Mouse (Mus musculus) cerebellum, adult 2 months (tissue): ENCODE measurements at regions not wholly inside any gene's neighbourhood (a gene's known extent, or its start where the extent isn't known, plus 50 kb on each side); places are given as distances from the start of the nearest gene placed in this dataset.

ENCODE experiments used
- DNase-seq, 2 experiments: peaks; one replicate each; pipeline ENCODE4 v3.0.0; 2021
- H3K27ac ChIP-seq: fragments of 200-500 bp; 2 replicates; pipeline ENCODE4 v1.5.1; 2012; ENCODE audit warnings: low read length, control low read depth, inconsistent platforms; ENCODE audit not compliant: insufficient read depth
- H3K27me3 ChIP-seq: fragments of 200-500 bp; 2 replicates; pipeline ENCODE4 v1.6.1; 2012; ENCODE audit warnings: inconsistent platforms, mild to moderate bottlenecking, low read length, moderate library complexity; ENCODE audit not compliant: control insufficient read depth, insufficient read depth
- H3K4me1 ChIP-seq: fragments of 200-500 bp; 2 replicates; pipeline ENCODE4 v1.6.1; 2011; ENCODE audit warnings: low read length; ENCODE audit not compliant: control insufficient read depth, insufficient read depth
- H3K4me3 ChIP-seq: fragments of 200-500 bp; replicated peaks from 2 replicates; pipeline ENCODE3; 2011; ENCODE audit warnings: mild to moderate bottlenecking, low read depth, low read length, control low read depth; ENCODE audit not compliant: insufficient read depth
- CTCF ChIP-seq: fragments of 200-500 bp; IDR thresholded peaks from 2 replicates; pipeline ENCODE4 v1.5.1; 2011; ENCODE audit warnings: low read depth, mild to moderate bottlenecking, control low read depth, low read length, moderate library complexity, borderline replicate concordance; ENCODE audit not compliant: insufficient read depth
- POLR2A ChIP-seq: fragments of 200-500 bp; IDR thresholded peaks from 2 replicates; pipeline ENCODE4 v1.6.1; 2011; ENCODE audit warnings: low read length, control low read depth, borderline replicate concordance; ENCODE audit not compliant: insufficient read depth
- WGBS: fragments of 180-500 bp; shearing (Covaris S2); methylation state at CpG from one replicate; pipeline ENCODE4 v1.1.7; 2018; 5-methylcytosine and 5-hydroxymethylcytosine counted together

GRCm38 (mm10) chrX:167035639-167036038 lies 173.5 kb downstream of the Tmsb4x start:
- H3K27me3 ChIP-seq = no peaks in the 10 kb centered on the region
- H3K4me3 ChIP-seq = no peak overlapping the region
- H3K27ac ChIP-seq = no peak overlapping the region
- TF ChIP-seq CTCF (no peak), POLR2A (no peak)
- no peaks in the 10 kb centered on the region for H3K4me1 ChIP-seq
- no peak for DNase-seq

GRCm38 (mm10) chrX:167033091-167033490 lies 176.0 kb downstream of the Tmsb4x start:
- H3K4me3 ChIP-seq = no peak overlapping the region
- WGBS = 84% methylated on average over 2 of the region's 2 CpGs
- no peaks in the 10 kb centered on the region for H3K27me3 ChIP-seq
- H3K4me1 ChIP-seq = no peaks in the 10 kb centered on the region
- no peak for DNase-seq
- no peak overlapping the region for H3K27ac ChIP-seq
- no peak for TF ChIP-seq POLR2A
- no peak for TF ChIP-seq CTCF

GRCm38 (mm10) chrX:167032586-167032985 lies 176.5 kb downstream of the Tmsb4x start:
- Histone ChIP-seq H3K27ac (no peak overlapping the region), H3K27me3 (no peaks in the 10 kb centered on the region), H3K4me3 (no peak overlapping the region), H3K4me1 (no peaks in the 10 kb centered on the region)
- DNase-seq = no peak
- TF ChIP-seq POLR2A (no peak), CTCF (no peak)
- WGBS = 72% methylated on average over 3 of the region's 3 CpGs

GRCm38 (mm10) chrX:167031543-167031942 lies 177.6 kb downstream of the Tmsb4x start:
- no peak for DNase-seq
- Histone ChIP-seq H3K4me1 (no peaks in the 10 kb centered on the region), H3K4me3 (no peak overlapping the region), H3K27me3 (no peaks in the 10 kb centered on the region), H3K27ac (no peak overlapping the region)
- WGBS = 77% methylated on average over 2 of the region's 2 CpGs
- no peak for TF ChIP-seq CTCF
- no peak for TF ChIP-seq POLR2A

GRCm38 (mm10) chrX:167015602-167016001 lies 193.5 kb downstream of the Tmsb4x start:
- TF ChIP-seq POLR2A (no peak), CTCF (no peak)
- H3K27ac ChIP-seq = no peak overlapping the region
- 59% methylated on average over 2 of the region's 2 CpGs for whole genome bisulfite sequencing
- DNase-seq = no peak
- no peaks in the 10 kb centered on the region for H3K27me3 ChIP-seq
- H3K4me3 ChIP-seq = no peak overlapping the region
- H3K4me1 ChIP-seq = no peaks in the 10 kb centered on the region

GRCm38 (mm10) chrX:167014322-167014721 lies 194.8 kb downstream of the Tmsb4x start:
- 25% methylated on average over 2 of the region's 2 CpGs for WGBS
- H3K27ac ChIP-seq = no peak overlapping the region
- no peaks in the 10 kb centered on the region for H3K4me1 ChIP-seq
- no peak for DNase-seq
- H3K27me3 ChIP-seq = no peaks in the 10 kb centered on the region
- TF ChIP-seq CTCF (no peak), POLR2A (no peak)
- no peak overlapping the region for H3K4me3 ChIP-seq

GRCm38 (mm10) chrX:167012891-167013290 lies 196.2 kb downstream of the Tmsb4x start:
- H3K27ac ChIP-seq = no peak overlapping the region
- DNase-seq = no peak
- H3K27me3 ChIP-seq = no peaks in the 10 kb centered on the region
- no peaks in the 10 kb centered on the region for H3K4me1 ChIP-seq
- no peak overlapping the region for H3K4me3 ChIP-seq
- 72% methylated on average over 4 of the region's 4 CpGs for WGBS
- TF ChIP-seq POLR2A (no peak), CTCF (no peak)

- no peak for TF ChIP-seq POLR2A
- no peaks in the 10 kb centered on the region for H3K4me1 ChIP-seq
- H3K4me3 ChIP-seq = no peak overlapping the region
- no peaks in the 10 kb centered on the region for H3K27me3 ChIP-seq
- DNase-seq = no peak
- no peak overlapping the region for H3K27ac ChIP-seq
- 61% methylated on average over 1 of the region's 1 CpGs for WGBS
These were observed 197.1 kb downstream of the Tmsb4x start for GRCm38 (mm10) chrX:167011977-167012542.
